ENCODE assay signal across 16 mouse cellular contexts in the genomic region with DNA sequence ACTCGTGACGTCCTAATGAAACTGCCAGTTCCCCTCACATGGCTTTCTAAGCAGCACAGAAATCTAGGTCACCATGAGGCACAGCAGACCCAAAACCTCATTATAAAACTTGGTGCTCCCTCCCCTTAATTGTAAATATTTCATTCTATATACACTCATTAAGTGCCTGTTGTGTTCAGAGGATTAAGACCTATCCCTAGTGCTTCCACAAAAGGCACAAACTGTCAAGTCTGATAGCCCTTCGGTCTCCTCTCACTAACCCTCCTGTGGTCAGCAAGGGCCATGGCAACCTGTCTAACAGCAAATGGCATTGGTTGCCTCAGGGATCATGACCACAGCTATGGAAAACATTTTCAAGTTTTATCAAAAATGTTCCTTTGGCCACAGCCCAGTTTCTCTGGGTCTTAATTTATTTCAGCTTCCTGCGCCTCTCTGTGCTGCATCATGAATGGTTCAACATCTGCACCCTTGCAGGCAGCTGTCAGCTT. TPM values are rescaled to one million over a fixed set of nuclear protein-coding genes. Genes with fewer than 3 reads are reported as not detected.
A peak's percentile ranks its signal among the peaks of the same experiment; 100 is the strongest.
DNase-seq lines count a peak whose midpoint lies in the region; ATAC-seq and TF ChIP-seq lines count a peak whose summit lies in the region.
"Had no signal": no experiment of that assay in that cellular context is flagged by ENCODE, and none has a peak within 500 bp of the region (broad histone marks: within the 10 kb centered on the region; RNA-seq: fewer than 3 reads in every experiment).

No protein-coding gene starts in this region.

- 0 out of 2 replicates have a peak, but pooled peaks have one; percentile 34 for ATAC-seq in frontal cortex, adult (ENCODE audit: low TSS enrichment)
- ATAC-seq in lung, embryonic 14.5 days (ENCODE audit: insufficient read depth): no peak
- no peak for ATAC-seq in intestine, embryonic 16.5 days
- ATAC-seq in forebrain, embryonic 15.5 days (replicated peaks): no peak
- ATAC-seq: inflammation-experienced regulatory T-cells, adult 6 months had no signal

- no peak for DNase-seq in frontal cortex, postnatal 25 days (ENCODE audit: low spot score in 2 of 2)
- peak; percentile 40 for DNase-seq in lung, embryonic 14.5 days
- no peak for DNase-seq in lung, postnatal 14 days
- peak; percentile 42 for DNase-seq in kidney, adult 9 months
- peak; percentile 71 for DNase-seq in retina, postnatal 1 day
- DNase-seq: adrenal gland, postnatal 25 days; layer of hippocampus, adult 9-11 months; left cerebral cortex, postnatal 4 days; liver, embryonic 13.5 days; lung, postnatal 4 days; thymus, postnatal 4 days had no signal

- no peaks in the 10 kb centered on the region for H3K4me1 ChIP-seq in lung, embryonic 14.5 days (ENCODE audit: insufficient read depth)
- H3K4me1 ChIP-seq in intestine, embryonic 16.5 days (ENCODE audit: control insufficient read depth, insufficient read depth, low read length): no peaks in the 10 kb centered on the region
- H3K4me1 ChIP-seq in forebrain, embryonic 15.5 days: no peaks in the 10 kb centered on the region
- H3K4me1 ChIP-seq: liver, embryonic 13.5 days had no signal

- no peak overlapping the region for H3K27ac ChIP-seq in lung, embryonic 14.5 days (ENCODE audit: low read depth)
- no peak overlapping the region for H3K27ac ChIP-seq in intestine, embryonic 16.5 days (ENCODE audit: low read length)
- no peak overlapping the region for H3K27ac ChIP-seq in forebrain, embryonic 15.5 days (replicated peaks)
- H3K27ac ChIP-seq: liver, embryonic 13.5 days had no signal

- no peak overlapping the region for H3K4me3 ChIP-seq in lung, embryonic 14.5 days (ENCODE audit: low read depth, low read length)
- H3K4me3 ChIP-seq in intestine, embryonic 16.5 days (ENCODE audit: low read length): no peak overlapping the region
- H3K4me3 ChIP-seq in forebrain, embryonic 15.5 days: no peak overlapping the region
- H3K4me3 ChIP-seq: liver, embryonic 13.5 days had no signal

- no peak overlapping the region for H3K4me2 ChIP-seq in lung, embryonic 14.5 days
- H3K4me2 ChIP-seq in intestine, embryonic 16.5 days (ENCODE audit: low read depth, low read length): no peak overlapping the region
- H3K4me2 ChIP-seq in forebrain, embryonic 15.5 days (replicated peaks): no peak overlapping the region
- H3K4me2 ChIP-seq: heart, embryonic 11.5 days; liver, embryonic 13.5 days had no signal

- WGBS in lung, embryonic 14.5 days: 60% methylated on average over 4 of the region's 4 CpGs
- 63% methylated on average over 4 of the region's 4 CpGs for WGBS in intestine, embryonic 16.5 days
- WGBS in forebrain, embryonic 15.5 days: 34% methylated on average over 4 of the region's 4 CpGs

- H3K9me3 ChIP-seq in lung, embryonic 14.5 days (ENCODE audit: low read depth, low read length): no peaks in the 10 kb centered on the region
- H3K9me3 ChIP-seq in intestine, embryonic 16.5 days (ENCODE audit: control insufficient read depth, low read length): no peaks in the 10 kb centered on the region
- H3K9me3 ChIP-seq in forebrain, embryonic 15.5 days: no peaks in the 10 kb centered on the region
- H3K9me3 ChIP-seq: liver, embryonic 13.5 days had no signal

- H3K36me3 ChIP-seq in lung, embryonic 14.5 days (ENCODE audit: insufficient read depth): no peaks in the 10 kb centered on the region
- H3K36me3 ChIP-seq in intestine, embryonic 16.5 days (ENCODE audit: control insufficient read depth, insufficient read depth, low read length): no peaks in the 10 kb centered on the region
- H3K36me3 ChIP-seq in forebrain, embryonic 15.5 days: no peaks in the 10 kb centered on the region
- H3K36me3 ChIP-seq: liver, embryonic 13.5 days had no signal

- no peak for TF ChIP-seq CTCF in lung, embryonic 14.5 days (IDR thresholded peaks at IDR 0.05; ENCODE audit: low read depth)

- H3K9ac ChIP-seq in lung, embryonic 14.5 days: no peak overlapping the region
- no peak overlapping the region for H3K9ac ChIP-seq in intestine, embryonic 16.5 days (ENCODE audit: low read depth, low read length)
- no peak overlapping the region for H3K9ac ChIP-seq in forebrain, embryonic 15.5 days (replicated peaks)
- H3K9ac ChIP-seq: liver, embryonic 13.5 days had no signal

- H3K27me3 ChIP-seq in lung, embryonic 14.5 days (ENCODE audit: insufficient read depth, low read length): no peaks in the 10 kb centered on the region
- no peaks in the 10 kb centered on the region for H3K27me3 ChIP-seq in intestine, embryonic 16.5 days (replicated peaks; ENCODE audit: control insufficient read depth, insufficient read depth, low read length)
- no peaks in the 10 kb centered on the region for H3K27me3 ChIP-seq in forebrain, embryonic 15.5 days
- H3K27me3 ChIP-seq: liver, embryonic 13.5 days had no signal

RNA-seq across cellular contexts. Expression of a gene that starts 19.3 kb away (rescaled TPM):
- polyA plus RNA-seq in lung, embryonic 14.5 days (2014; fragmentation: Nextera tagmentation; extraction: Ambion mirVana): 0.26 TPM in 1 of 2 replicates, not detected in the other
- 0.35 and 0.42 TPM in 2 replicates for polyA plus RNA-seq in intestine, embryonic 16.5 days (2015; fragmentation: Nextera tagmentation; extraction: Ambion mirVana)
- 4.0 and 5.2 TPM in 2 replicates for polyA plus RNA-seq in forebrain, embryonic 15.5 days (2015; fragmentation: Nextera tagmentation; extraction: Ambion mirVana)
- polyA plus RNA-seq: heart, embryonic 11.5 days had no signal

RNA-seq across cellular contexts. Expression of a gene that starts 34.5 kb away (rescaled TPM):
- 14.5 and 15.4 TPM in 2 replicates for polyA plus RNA-seq in lung, embryonic 14.5 days (2014; fragmentation: Nextera tagmentation; extraction: Ambion mirVana)
- 9.0 and 9.5 TPM in 2 replicates for polyA plus RNA-seq in intestine, embryonic 16.5 days (2015; fragmentation: Nextera tagmentation; extraction: Ambion mirVana)
- 8.1 and 9.5 TPM in 2 replicates for polyA plus RNA-seq in forebrain, embryonic 15.5 days (2015; fragmentation: Nextera tagmentation; extraction: Ambion mirVana)

Comparison
In these comparisons a context has a peak if more than half of its experiments do, and no peak if none do; other contexts are left out.
1. DNase-seq: peak in lung, embryonic 14.5 days (single experiment), kidney, adult 9 months (single experiment) and retina, postnatal 1 day (single experiment); none in frontal cortex, postnatal 25 days (0 of 2) and lung, postnatal 14 days (single experiment).